Mouse (Mus musculus) liver, adult 2 months (tissue): ENCODE results near the gene Fgfrl1. TPM values are rescaled to one million over a fixed set of nuclear protein-coding genes. Genes with fewer than 3 reads are reported as not detected.

Experiments
- DNase-seq: peaks from one replicate; pipeline ENCODE4 v3.0.0-alpha.2; 2011; ENCODE audit warnings: low read depth, low spot score; ENCODE audit errors: extremely low read depth
- H3K27ac ChIP-seq: fragments of 200-500 bp; replicated peaks from 2 replicates; pipeline ENCODE4 v1.5.1; 2012; ENCODE audit warnings: low read depth, mild to moderate bottlenecking, control low read depth, inconsistent platforms, low read length; ENCODE audit not compliant: insufficient read depth
- H3K27me3 ChIP-seq: fragments of 200-500 bp; 2 replicates; pipeline ENCODE4 v1.6.1; 2012; ENCODE audit warnings: mild to moderate bottlenecking, moderate library complexity, low read length, inconsistent platforms; ENCODE audit not compliant: control insufficient read depth, insufficient read depth
- H3K36me3 ChIP-seq: fragments of 200-500 bp; 2 replicates; pipeline ENCODE4 v1.6.1; 2012; ENCODE audit warnings: low read length, inconsistent platforms; ENCODE audit not compliant: control insufficient read depth, insufficient read depth
- H3K4me1 ChIP-seq: fragments of 200-500 bp; 2 replicates; pipeline ENCODE4 v1.6.1; 2011; ENCODE audit warnings: low read length; ENCODE audit not compliant: control insufficient read depth, insufficient read depth
- H3K4me3 ChIP-seq: fragments of 200-500 bp; 2 replicates; pipeline ENCODE4 v1.5.1; 2011; ENCODE audit warnings: low read depth, mild to moderate bottlenecking, control low read depth, low read length, moderate library complexity; ENCODE audit not compliant: insufficient read depth
- H3K79me2 ChIP-seq: fragments of 200-500 bp; 2 replicates; pipeline ENCODE4 v1.6.1; 2012; ENCODE audit warnings: inconsistent platforms, mild to moderate bottlenecking, low read length, moderate library complexity; ENCODE audit not compliant: control insufficient read depth, insufficient read depth
- H3K9ac ChIP-seq: fragments of 200-500 bp; 2 replicates; pipeline ENCODE4 v1.6.1; 2012; ENCODE audit warnings: low read depth, mild to moderate bottlenecking, control low read depth, inconsistent platforms, low read length
- CTCF ChIP-seq: fragments of 200-500 bp; IDR thresholded peaks from 2 replicates; pipeline ENCODE4 v1.5.1; 2011; ENCODE audit warnings: low read depth, low read length, control low read depth
- POLR2A ChIP-seq: fragments of 200-500 bp; IDR thresholded peaks from 2 replicates; pipeline ENCODE4 v1.6.1; 2011; ENCODE audit warnings: low read length, control low read depth; ENCODE audit not compliant: insufficient read depth; ENCODE audit errors: extremely low read depth
- WGBS: fragments of 180-500 bp; shearing (Covaris S2); methylation state at CpG from one replicate; pipeline ENCODE4 v1.1.7; 2018; 5-methylcytosine and 5-hydroxymethylcytosine counted together
- polyA plus RNA-seq: library from polyadenylated mRNA; depleted of rRNA; stranded (reverse); fragments of >200 nt; gene quantifications from 2 replicates; pipeline ENCODE4 v1.2.3, GENCODE M21; 2012
- total RNA-seq: library from RNA; depleted of rRNA; stranded (reverse); fragments of >200 nt; gene quantifications from 2 replicates; pipeline ENCODE4 v1.2.3, GENCODE M21; 2014

Gene Fgfrl1
- total and polyA plus RNA-seq, 2 experiments: 22.7 to 49.9 TPM

DNA sequence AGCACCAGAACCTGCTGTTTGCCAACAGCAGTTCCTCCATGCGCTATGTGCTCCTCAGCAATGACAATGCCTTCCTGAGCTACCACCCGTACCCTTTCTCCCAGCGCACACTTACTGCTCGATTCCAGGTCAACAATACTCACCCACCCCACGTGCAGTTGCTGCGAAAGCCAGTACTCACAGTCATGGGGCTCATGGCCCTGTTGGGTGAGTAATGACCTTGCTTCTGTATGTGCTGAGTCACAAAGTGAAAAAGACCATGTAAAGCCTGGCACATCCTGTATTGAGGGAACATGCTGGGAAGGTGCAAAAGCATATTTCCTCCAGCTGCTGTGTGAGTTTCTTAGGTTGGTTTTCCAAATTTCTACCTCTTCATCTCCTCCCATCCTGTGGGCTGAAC is 11.3 kb upstream of the Fgfrl1 start:
- H3K9ac ChIP-seq: no peak overlapping the region
- H3K27ac ChIP-seq: no peak overlapping the region
- no peaks in the 10 kb centered on the region for H3K79me2 ChIP-seq
- no peak for DNase-seq
- no peaks in the 10 kb centered on the region for H3K36me3 ChIP-seq
- no peak overlapping the region for H3K4me3 ChIP-seq
- H3K4me1 ChIP-seq: peaks cover 2% of the 10 kb centered on the region; the same call in 1 of the 2 replicates
- no peak for TF ChIP-seq CTCF
- TF ChIP-seq POLR2A: no peak
- 95% methylated on average over 6 of the region's 6 CpGs for WGBS
- no peaks in the 10 kb centered on the region for H3K27me3 ChIP-seq

DNA sequence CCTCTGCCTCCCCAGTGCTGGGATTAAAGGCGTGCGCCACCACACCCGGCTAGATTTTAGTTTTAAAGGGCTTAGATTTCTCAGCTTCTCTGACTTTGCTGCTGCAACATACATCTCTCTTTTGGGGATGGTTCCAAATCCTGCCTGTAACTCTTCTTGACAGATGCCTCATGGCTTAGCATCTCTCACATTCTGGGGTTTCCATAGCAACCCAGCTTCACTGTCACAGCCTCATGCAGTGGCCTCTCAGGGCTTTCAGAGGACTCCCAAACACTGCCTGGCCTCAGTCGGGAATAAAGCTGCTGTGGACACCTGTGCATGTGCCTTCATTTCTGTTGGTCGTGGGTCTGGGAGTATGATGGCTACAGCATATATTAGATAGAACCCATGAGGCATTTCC is 3.1 kb upstream of the Fgfrl1 start:
- Histone ChIP-seq H3K27ac (no peak overlapping the region), H3K4me1 (peaks cover 12% of the 10 kb centered on the region), H3K79me2 (no peaks in the 10 kb centered on the region), H3K27me3 (no peaks in the 10 kb centered on the region), H3K36me3 (no peaks in the 10 kb centered on the region), H3K9ac (no peak overlapping the region), H3K4me3 (no peak overlapping the region)
- TF ChIP-seq CTCF (no peak), POLR2A (no peak)
- DNase-seq: no peak
- WGBS: 88% methylated on average over 5 of the region's 5 CpGs

DNA sequence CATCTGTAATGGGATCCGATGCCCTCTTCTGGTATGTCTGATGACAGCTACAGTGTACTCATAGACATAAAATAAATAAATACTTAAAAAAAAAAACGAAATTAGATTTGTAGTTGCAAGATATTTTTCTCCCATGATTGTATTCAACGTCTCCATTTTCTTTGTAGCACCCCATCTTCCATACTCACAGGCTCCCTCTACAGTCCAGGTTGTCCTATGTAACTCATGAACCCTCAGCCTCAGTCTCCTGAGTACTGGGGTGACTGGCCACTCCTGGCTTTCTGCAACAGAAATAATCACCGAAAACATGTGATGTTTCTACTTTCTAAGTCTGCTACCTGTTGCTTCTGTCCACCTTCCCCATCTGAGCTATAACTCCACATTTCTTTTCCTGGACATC is 1.0 kb upstream of the Fgfrl1 start:
- 79% methylated on average over 4 of the region's 4 CpGs for WGBS
- Histone ChIP-seq H3K4me1 (peaks cover 15% of the 10 kb centered on the region), H3K9ac (no peak overlapping the region), H3K27ac (no peak overlapping the region), H3K4me3 (no peak overlapping the region), H3K36me3 (no peaks in the 10 kb centered on the region), H3K79me2 (peaks cover under 1% of the 10 kb centered on the region; the same call in 1 of the 2 replicates), H3K27me3 (no peaks in the 10 kb centered on the region)
- DNase-seq: no peak
- no peak for TF ChIP-seq CTCF
- TF ChIP-seq POLR2A: no peak

DNA sequence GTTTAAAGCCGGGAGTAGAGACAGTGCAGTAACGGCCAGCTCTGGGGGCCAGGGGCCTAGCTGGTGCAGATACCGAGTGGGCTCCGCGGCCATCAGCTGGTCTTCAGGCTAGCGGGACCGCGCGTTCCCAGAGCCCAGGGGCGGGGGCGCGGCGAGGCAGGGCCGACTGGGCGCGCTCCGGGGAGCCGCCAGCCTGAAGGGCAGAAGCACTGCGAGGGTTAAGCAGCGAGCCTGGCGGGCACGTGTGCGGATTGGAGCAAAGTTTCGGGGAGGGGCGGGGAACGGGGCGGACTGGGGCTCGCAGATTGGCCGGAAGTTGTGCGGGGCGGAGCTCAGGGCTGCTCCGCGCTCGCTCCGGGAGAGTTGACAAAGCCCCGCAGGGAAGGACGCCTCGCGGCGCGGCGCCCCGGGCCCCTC is 1.7 kb downstream of the Fgfrl1 start:
- peaks cover 19% of the 10 kb centered on the region for H3K4me1 ChIP-seq
- H3K27ac ChIP-seq: no peak overlapping the region
- H3K36me3 ChIP-seq: no peaks in the 10 kb centered on the region
- no peaks in the 10 kb centered on the region for H3K27me3 ChIP-seq
- under 1% methylated on average over 39 of the region's 43 CpGs for WGBS
- peak overlapping the region; percentile 92 for H3K4me3 ChIP-seq
- TF ChIP-seq POLR2A: peak; percentile 46; the same call in 1 of the 2 replicates
- no peak for TF ChIP-seq CTCF
- peak overlapping the region; percentile 96 for H3K9ac ChIP-seq
- H3K79me2 ChIP-seq: peaks cover 6% of the 10 kb centered on the region; the same call in 1 of the 2 replicates
- peak; percentile 80 for DNase-seq

DNA sequence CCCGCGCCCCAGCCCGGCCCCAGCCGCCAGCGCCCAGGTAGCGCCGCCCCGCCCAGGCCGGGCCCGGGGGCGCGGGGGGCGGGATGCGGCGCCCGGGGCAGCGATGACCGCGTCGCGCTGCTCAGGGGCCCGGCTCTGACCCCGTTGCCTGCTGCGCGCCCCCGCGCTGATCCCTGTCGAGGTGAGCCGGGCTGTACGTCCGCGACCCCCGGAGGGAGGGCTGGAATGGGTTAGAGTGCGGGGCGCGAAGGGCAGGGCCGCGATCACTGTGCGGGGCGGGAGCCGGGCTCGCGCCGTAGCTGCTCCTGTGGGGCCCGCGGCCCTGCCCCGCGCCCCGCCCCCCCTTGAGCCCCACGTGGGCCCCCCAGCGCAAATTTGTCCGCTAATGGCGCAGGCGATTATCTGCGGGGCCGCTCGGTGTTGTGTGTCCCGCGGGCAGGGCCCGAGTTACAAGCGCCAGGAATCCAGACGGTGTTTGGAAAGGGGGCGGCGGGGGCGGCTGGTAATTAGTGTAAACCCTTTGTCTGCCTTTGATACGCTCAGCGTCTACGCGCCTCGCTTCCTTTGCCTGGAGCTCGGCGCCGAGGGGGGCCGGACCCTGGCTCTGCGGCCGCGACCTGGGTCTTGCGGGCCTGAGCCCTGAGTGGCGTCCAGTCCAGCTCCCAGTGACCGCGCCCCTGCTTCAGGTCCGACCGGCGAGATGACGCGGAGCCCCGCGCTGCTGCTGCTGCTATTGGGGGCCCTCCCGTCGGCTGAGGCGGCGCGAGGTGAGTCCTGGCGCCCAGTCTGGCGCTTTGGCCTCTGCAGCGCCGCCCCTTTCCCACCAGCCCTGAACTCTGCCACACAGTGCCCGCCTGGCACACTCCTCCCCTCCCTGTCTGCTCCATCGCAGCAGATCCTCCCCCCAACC is 2.4 kb downstream of the Fgfrl1 start:
- Histone ChIP-seq H3K27ac (peak overlapping the region; percentile 68), H3K9ac (peak overlapping the region; percentile 96), H3K27me3 (no peaks in the 10 kb centered on the region), H3K4me3 (peak overlapping the region; percentile 92), H3K36me3 (no peaks in the 10 kb centered on the region), H3K79me2 (peaks cover 9% of the 10 kb centered on the region; the same call in 1 of the 2 replicates), H3K4me1 (peaks cover 19% of the 10 kb centered on the region)
- peak; percentile 69 for DNase-seq
- WGBS: under 1% methylated on average over 97 of the region's 99 CpGs
- TF ChIP-seq CTCF: no peak
- TF ChIP-seq POLR2A: 0 out of 2 replicates have a peak, but pooled peaks have one; percentile 31

DNA sequence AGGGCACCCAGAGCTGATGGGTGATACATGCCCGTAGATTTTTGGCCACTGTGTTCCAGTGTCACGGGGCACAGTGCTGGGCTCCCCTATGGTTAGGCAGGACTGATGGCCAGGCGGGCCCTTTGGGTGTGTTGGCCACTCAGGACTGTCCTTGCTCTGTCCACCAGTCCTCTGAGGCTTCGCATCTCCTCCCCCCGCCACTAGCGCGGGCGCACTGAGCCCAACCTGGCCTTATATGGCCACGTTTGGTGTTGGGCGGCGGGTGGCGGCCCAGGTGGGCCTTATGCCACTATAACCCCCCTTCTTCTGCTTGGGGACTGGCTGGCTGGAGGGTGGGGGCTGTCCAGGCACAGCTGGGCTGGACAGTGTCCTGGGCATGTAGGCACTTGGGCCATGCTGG is 3.7 kb downstream of the Fgfrl1 start:
- H3K4me3 ChIP-seq: no peak overlapping the region
- no peak for DNase-seq
- 98% methylated on average over 12 of the region's 12 CpGs for WGBS

More for the DNA sequence above, 3.7 kb downstream of the Fgfrl1 start:
- peaks cover 19% of the 10 kb centered on the region for H3K4me1 ChIP-seq
- TF ChIP-seq POLR2A (no peak), CTCF (no peak)
- H3K36me3 ChIP-seq: no peaks in the 10 kb centered on the region
- peaks cover 9% of the 10 kb centered on the region; the same call in 1 of the 2 replicates for H3K79me2 ChIP-seq
- no peak overlapping the region for H3K9ac ChIP-seq
- H3K27ac ChIP-seq: no peak overlapping the region
- no peaks in the 10 kb centered on the region for H3K27me3 ChIP-seq
